Mouse (Mus musculus) neural tube, embryonic 13.5 days (tissue): ENCODE measurements around the gene Vps9d1. TPM values are rescaled to one million over a fixed set of nuclear protein-coding genes. Genes with fewer than 3 reads are reported as not detected.
"Not testable (repeated sequence)": the region's sequence is repeated elsewhere in the genome, so short reads cannot be mapped to it uniquely, and the experiment has no call there.

Experiments used
- ATAC-seq: fragments of 200-750 bp; cut with Nextera tagmentation; 2 replicates; pipeline ENCODE4 v1.8.0; 2017; ENCODE audit warnings: low read depth, mild to moderate bottlenecking, moderate TSS enrichment, moderate library complexity
- H3K27ac ChIP-seq: fragments of 300-500 bp; sonication (generic); replicated peaks from 2 replicates; pipeline ENCODE4 v1.5.1; 2015; ENCODE audit warnings: moderate library complexity, mild to moderate bottlenecking, inconsistent platforms
- H3K27me3 ChIP-seq: fragments of 300-500 bp; sonication (generic); 2 replicates; pipeline ENCODE4 v1.6.1; 2015; ENCODE audit warnings: mild to moderate bottlenecking, inconsistent platforms
- H3K36me3 ChIP-seq: fragments of 300-500 bp; sonication (generic); 2 replicates; pipeline ENCODE4 v1.6.1; 2015; ENCODE audit warnings: mild to moderate bottlenecking, inconsistent platforms
- H3K4me1 ChIP-seq: fragments of 300-500 bp; sonication (generic); replicated peaks from 2 replicates; pipeline ENCODE4 v1.6.1; 2015; ENCODE audit warnings: inconsistent platforms
- H3K4me2 ChIP-seq: fragments of 300-500 bp; sonication (generic); 2 replicates; pipeline ENCODE4 v1.6.1; 2015; ENCODE audit warnings: inconsistent platforms, mild to moderate bottlenecking, moderate library complexity
- H3K4me3 ChIP-seq: fragments of 300-500 bp; sonication (generic); 2 replicates; pipeline ENCODE4 v1.5.1; 2015; ENCODE audit warnings: mild to moderate bottlenecking, inconsistent platforms
- H3K9ac ChIP-seq: fragments of 300-500 bp; sonication (generic); 2 replicates; pipeline ENCODE4 v1.6.1; 2015; ENCODE audit warnings: moderate library complexity, mild to moderate bottlenecking, inconsistent platforms
- H3K9me3 ChIP-seq: fragments of 300-500 bp; sonication (generic); 2 replicates; pipeline ENCODE4 v1.6.1; 2016; ENCODE audit warnings: inconsistent platforms
- WGBS: fragments of 180-500 bp; shearing (Covaris S2); methylation state at CpG from one replicate; pipeline ENCODE4 v1.1.7; 2015; 5-methylcytosine and 5-hydroxymethylcytosine counted together
- polyA plus RNA-seq: library from polyadenylated mRNA; unstranded; fragments of >200 nt; fragmentation: Nextera tagmentation; extraction: Ambion mirVana; gene quantifications from 2 replicates; pipeline ENCODE4 v1.2.1, GENCODE M21; 2015

Gene Vps9d1
- polyA plus RNA-seq = 49.2 and 50.0 TPM in 2 replicates

DNA sequence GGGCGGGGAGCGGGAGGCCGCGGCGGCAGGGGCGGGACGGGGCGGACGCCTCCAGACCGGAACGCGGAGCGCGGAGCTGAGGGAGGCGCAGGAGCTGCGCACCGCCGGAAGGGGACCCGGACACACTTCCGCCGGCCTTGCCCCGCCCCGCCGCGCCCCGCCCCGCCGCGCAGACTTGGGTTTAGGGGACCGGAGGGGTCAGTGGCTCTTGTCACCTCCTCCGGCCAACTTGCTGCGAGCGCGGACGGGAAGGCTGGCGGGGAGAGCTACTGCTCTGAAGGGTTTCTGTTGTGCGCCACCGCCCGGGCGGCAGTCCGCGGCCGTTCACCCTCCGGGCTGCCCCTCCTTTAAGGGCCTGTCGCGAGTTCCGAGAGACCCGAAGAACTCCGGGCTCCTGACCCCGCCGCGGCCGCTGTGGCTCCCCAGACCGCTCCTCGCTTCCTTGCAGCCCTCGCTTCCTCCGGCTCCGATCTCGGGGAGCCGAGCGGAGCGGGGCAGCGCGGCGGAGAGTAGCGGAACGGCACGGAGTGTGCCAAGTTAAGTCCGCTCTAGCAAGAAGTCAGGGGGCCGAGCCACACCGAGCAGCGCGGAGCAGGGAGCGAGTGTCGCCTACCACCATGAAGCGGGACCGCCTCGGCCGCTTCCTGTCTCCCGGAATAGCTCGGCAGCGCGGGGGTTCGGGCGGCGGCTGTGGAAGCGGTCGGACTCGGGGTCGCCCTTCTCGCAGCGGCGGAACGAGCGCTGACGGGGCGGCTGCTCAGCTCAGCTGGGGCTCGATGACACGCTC, at the start of gene Vps9d1, which contains the start of gene Zfp276:
Vps9d1 (minus strand) TSS at position 250 of the 787 bp plus-strand sequence.
Zfp276 (plus strand) TSS at position 97 of the 787 bp plus-strand sequence.
- ATAC-seq = peak; percentile 94
- Histone ChIP-seq H3K36me3 (peaks cover 67% of the 10 kb centered on the region), H3K9ac (peak within 1 kb of the TSS; percentile 99), H3K4me2 (peak within 1 kb of the TSS; percentile 96), H3K27me3 (no peaks in the 10 kb centered on the region), H3K9me3 (no peaks in the 10 kb centered on the region), H3K27ac (peak within 1 kb of the TSS; percentile 93), H3K4me3 (peak within 1 kb of the TSS; percentile 98), H3K4me1 (peaks cover 41% of the 10 kb centered on the region)
- WGBS = under 1% methylated on average over 86 of the region's 99 CpGs

GRCm38 (mm10) chr8:123298301-123298700, 44.2 kb upstream of the Vps9d1 start:
- WGBS = 96% methylated on average over 11 of the region's 11 CpGs
- H3K9ac ChIP-seq = no peak overlapping the region
- H3K27ac ChIP-seq = no peak overlapping the region
- H3K27me3 ChIP-seq = no peaks in the 10 kb centered on the region
- no peak for ATAC-seq
- H3K4me1 ChIP-seq = no peaks in the 10 kb centered on the region
- no peak overlapping the region for H3K4me2 ChIP-seq
- no peak overlapping the region for H3K4me3 ChIP-seq
- no peaks in the 10 kb centered on the region for H3K9me3 ChIP-seq
- H3K36me3 ChIP-seq = no peaks in the 10 kb centered on the region

- H3K27ac ChIP-seq = no peak overlapping the region
- no peaks in the 10 kb centered on the region for H3K36me3 ChIP-seq
- H3K9ac ChIP-seq = no peak overlapping the region
- H3K9me3 ChIP-seq = no peaks in the 10 kb centered on the region
- no peak for ATAC-seq
- H3K4me2 ChIP-seq = no peak overlapping the region
- no peaks in the 10 kb centered on the region for H3K4me1 ChIP-seq
- no peak overlapping the region for H3K4me3 ChIP-seq
- H3K27me3 ChIP-seq = no peaks in the 10 kb centered on the region
- WGBS = 87% methylated on average over 2 of the region's 2 CpGs
Observed at GRCm38 (mm10) chr8:123292785-123293184, 38.6 kb upstream of the Vps9d1 start.

DNA sequence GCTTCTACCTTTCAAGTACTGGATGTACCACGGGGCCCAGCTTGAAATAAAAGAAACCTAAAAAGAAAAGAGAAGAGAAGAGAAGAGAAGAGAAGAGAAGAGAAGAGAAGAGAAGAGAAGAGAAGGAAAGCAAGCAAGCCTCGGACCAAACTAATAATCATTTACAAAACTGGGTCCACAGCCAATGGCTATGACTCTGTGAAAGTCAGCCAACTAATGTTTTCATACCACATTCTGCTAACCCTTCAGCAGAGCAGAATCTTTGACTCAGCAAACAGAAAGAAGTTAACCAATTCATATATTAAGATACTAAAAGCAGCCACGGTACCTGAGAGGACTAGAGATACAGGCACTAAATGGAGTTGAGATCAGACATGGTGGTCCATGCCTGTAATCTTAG, 38.1 kb upstream of the Vps9d1 start:
- WGBS = 95% methylated on average over 3 of the region's 3 CpGs
- ATAC-seq = no peak
- Histone ChIP-seq H3K4me2 (no peak overlapping the region), H3K4me1 (no peaks in the 10 kb centered on the region), H3K27ac (no peak overlapping the region), H3K36me3 (no peaks in the 10 kb centered on the region), H3K4me3 (no peak overlapping the region), H3K9me3 (no peaks in the 10 kb centered on the region), H3K9ac (no peak overlapping the region), H3K27me3 (no peaks in the 10 kb centered on the region)

DNA sequence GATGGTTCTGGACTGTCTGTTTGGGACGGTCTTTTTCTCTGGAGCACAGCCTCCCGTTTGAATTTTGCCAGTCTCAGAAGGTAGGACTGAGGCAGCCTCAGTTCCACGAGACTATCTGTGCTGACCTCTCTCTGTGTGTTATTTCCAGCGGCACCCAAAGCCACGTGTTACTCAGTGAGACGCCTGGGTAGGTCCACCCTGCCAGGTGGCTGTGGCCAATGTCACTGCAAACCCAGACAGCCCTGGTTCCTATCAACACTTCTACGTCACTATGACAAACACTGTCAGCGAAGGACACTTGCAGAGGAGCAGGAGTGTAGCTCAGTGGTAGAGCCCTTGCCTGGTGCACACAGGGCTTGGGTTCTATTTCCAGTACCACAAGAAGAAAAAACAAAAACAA, 37.6 kb upstream of the Vps9d1 start:
- Histone ChIP-seq H3K4me2 (no peak overlapping the region), H3K27me3 (no peaks in the 10 kb centered on the region), H3K9ac (no peak overlapping the region), H3K36me3 (no peaks in the 10 kb centered on the region), H3K27ac (no peak overlapping the region), H3K4me3 (no peak overlapping the region), H3K4me1 (no peaks in the 10 kb centered on the region), H3K9me3 (no peaks in the 10 kb centered on the region)
- WGBS = 95% methylated on average over 8 of the region's 8 CpGs
- no peak for ATAC-seq

GRCm38 (mm10) chr8:123290679-123291078, 36.5 kb upstream of the Vps9d1 start:
- 94% methylated on average over 8 of the region's 8 CpGs for WGBS

DNA sequence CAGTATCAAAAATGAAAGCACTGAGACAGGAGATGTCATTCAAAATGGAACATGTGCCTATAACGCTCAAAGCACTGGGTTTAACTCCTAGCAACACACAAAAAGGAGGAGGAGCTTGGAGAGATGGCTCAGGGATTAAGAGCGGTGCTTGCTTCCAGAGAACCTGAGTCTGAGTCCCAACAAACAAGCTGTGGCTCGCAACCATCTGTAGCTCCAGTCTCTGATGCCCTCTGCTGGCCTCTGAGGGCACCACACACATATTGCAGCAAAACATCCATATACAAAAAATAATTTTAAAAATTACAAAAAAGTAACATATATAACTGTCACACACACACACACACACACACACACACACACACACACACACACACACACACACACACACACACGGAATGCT, 36.0 kb upstream of the Vps9d1 start:
- Histone ChIP-seq H3K4me3 (no peak overlapping the region), H3K4me1 (no peaks in the 10 kb centered on the region), H3K27me3 (no peaks in the 10 kb centered on the region), H3K36me3 (no peaks in the 10 kb centered on the region), H3K9ac (no peak overlapping the region), H3K27ac (no peak overlapping the region), H3K9me3 (no peaks in the 10 kb centered on the region), H3K4me2 (no peak overlapping the region)
- ATAC-seq = no peak
- 84% methylated on average over 4 of the region's 4 CpGs for WGBS

More at GRCm38 (mm10) chr8:123290679-123291078, 36.5 kb upstream of the Vps9d1 start:
- Histone ChIP-seq H3K27ac (no peak overlapping the region), H3K27me3 (no peaks in the 10 kb centered on the region), H3K36me3 (no peaks in the 10 kb centered on the region), H3K9me3 (no peaks in the 10 kb centered on the region), H3K4me1 (no peaks in the 10 kb centered on the region), H3K4me2 (no peak overlapping the region), H3K4me3 (no peak overlapping the region), H3K9ac (no peak overlapping the region)
- no peak for ATAC-seq

DNA sequence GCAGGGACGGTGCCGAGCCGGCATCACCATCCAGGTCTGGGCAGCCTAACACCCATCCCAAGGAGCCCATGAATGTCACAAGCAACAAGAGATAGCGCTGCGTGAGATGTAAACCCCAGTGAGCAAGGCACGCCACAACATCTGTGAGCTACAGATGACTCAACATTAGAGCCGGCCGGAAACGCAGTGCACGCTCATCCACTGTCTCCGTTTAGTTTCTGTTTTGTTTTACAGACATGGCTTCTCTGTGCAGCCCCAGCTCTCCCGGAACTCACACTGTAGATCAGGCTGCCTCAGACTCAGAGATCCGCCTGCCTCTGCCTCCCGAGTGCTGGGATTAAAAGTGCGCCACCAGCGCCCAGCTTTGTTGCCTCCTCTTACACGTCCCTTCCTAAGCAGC, 33.2 kb upstream of the Vps9d1 start:
- Histone ChIP-seq H3K4me3 (no peak overlapping the region), H3K9ac (no peak overlapping the region), H3K27ac (no peak overlapping the region), H3K9me3 (no peaks in the 10 kb centered on the region), H3K4me2 (no peak overlapping the region), H3K36me3 (no peaks in the 10 kb centered on the region), H3K27me3 (no peaks in the 10 kb centered on the region), H3K4me1 (no peaks in the 10 kb centered on the region)
- WGBS = 94% methylated on average over 17 of the region's 17 CpGs
- no peak for ATAC-seq

DNA sequence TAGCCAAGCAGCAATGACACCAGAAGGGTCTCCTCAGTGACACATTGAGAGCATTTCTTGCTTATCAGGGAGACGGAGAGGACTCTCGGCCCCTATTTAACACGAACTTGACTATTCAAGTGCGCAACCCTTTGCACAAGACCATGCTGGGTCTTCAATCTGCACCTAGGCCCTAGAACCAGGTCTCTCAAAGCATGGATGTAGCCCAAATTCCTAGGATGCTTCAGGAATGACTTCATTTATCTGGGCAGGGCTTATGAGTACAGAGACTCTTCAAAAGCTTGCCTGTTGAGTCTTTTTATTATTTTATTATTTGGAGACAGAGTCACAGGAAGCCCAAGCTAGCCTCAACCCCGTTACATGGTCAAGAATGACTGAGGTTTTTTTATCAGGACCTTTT, 30.3 kb upstream of the Vps9d1 start:
- 88% methylated on average over 5 of the region's 5 CpGs for WGBS
- H3K36me3 ChIP-seq = no peaks in the 10 kb centered on the region

DNA sequence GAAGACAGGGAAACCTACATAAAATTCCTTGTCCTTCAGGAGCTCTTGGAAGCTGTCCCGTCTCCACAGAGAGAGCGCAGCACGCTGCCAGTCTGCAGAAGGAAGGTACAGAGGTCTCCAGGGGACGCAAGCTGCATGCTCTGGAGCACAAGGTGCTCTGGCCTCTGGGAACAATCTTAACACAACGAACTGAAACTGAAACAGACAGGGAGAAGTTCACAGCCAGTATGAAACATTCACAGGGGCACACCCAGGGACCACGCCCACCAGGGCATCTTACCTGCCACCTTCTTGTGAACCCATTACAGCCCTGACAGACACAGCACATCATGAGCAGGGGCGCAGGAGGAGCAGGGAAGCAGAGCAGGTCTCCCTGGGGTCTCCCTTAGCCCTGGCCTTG, 29.8 kb upstream of the Vps9d1 start:
- Histone ChIP-seq H3K36me3 (no peaks in the 10 kb centered on the region), H3K4me2 (no peak overlapping the region), H3K4me3 (no peak overlapping the region), H3K4me1 (no peaks in the 10 kb centered on the region), H3K27me3 (no peaks in the 10 kb centered on the region), H3K9me3 (no peaks in the 10 kb centered on the region), H3K9ac (no peak overlapping the region), H3K27ac (no peak overlapping the region)
- WGBS = 95% methylated on average over 7 of the region's 7 CpGs
- no peak for ATAC-seq

More for the DNA sequence above, 30.3 kb upstream of the Vps9d1 start:
- no peak overlapping the region for H3K9ac ChIP-seq
- no peaks in the 10 kb centered on the region for H3K27me3 ChIP-seq
- ATAC-seq = no peak
- H3K4me2 ChIP-seq = no peak overlapping the region
- no peak overlapping the region for H3K27ac ChIP-seq
- no peak overlapping the region for H3K4me3 ChIP-seq
- no peaks in the 10 kb centered on the region for H3K9me3 ChIP-seq
- H3K4me1 ChIP-seq = no peaks in the 10 kb centered on the region

DNA sequence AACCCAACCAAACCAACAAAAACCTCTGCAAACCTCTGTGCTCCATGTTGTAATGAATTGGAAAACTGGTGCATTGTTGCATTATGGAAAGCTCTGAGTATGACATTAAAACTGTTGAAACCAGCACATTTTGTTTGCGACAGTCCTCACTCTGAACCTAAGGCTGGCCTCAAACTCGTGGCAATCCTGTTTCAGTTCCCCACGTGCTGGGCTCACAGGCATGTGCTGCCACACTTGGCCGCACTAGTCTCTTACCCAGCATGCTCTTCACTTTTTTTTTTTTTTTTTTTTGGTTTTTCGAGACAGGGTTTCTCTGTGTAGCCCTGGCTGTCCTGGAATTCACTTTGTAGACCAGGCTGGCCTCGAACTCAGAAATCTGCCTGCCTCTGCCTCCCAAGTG, 28.8 kb upstream of the Vps9d1 start:
- not testable (repeated sequence) for ATAC-seq, H3K4me3 ChIP-seq, H3K27ac ChIP-seq, H3K9ac ChIP-seq, H3K4me1 ChIP-seq, H3K9me3 ChIP-seq, H3K27me3 ChIP-seq, H3K36me3 ChIP-seq, H3K4me2 ChIP-seq
- 96% methylated on average over 5 of the region's 6 CpGs for WGBS

DNA sequence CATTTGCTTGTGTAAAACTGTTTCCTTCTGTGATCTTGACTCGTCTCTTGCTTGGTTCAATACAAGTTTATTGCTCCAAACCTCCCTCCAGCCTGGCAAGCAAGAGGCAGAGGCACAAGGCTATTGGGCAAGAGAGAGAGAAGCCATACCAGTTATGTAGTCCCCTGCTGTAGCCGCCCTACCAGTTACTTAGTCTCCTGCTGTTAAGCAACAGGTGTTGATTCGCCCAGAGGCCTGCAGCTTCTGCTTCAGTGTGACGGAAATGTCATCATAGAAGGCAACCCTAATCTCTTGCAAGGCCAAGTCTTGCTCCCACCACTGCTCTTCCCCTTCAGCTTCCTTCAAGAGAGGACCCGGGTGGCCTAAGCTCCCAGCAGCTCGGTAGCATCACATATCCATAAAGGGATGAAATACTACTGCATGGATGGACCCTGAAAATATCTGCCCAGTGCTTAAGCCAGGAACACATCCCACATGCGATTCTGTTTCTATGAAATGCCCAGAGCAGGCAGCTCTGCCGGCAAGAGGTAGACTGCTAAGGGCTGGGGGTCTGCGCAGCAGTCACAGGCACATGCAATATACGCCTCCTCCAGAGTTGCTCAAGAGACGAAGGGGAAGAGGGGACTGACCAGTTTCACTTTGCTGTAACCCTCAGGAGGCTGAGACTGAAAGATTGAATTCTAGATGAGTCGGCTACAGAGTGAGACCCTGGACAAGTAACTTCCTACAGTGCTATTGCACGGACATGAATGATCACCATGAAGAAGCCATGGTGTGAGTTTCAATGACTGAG, 26.4 kb upstream of the Vps9d1 start:
- H3K27me3 ChIP-seq = no peaks in the 10 kb centered on the region
- no peak overlapping the region for H3K4me3 ChIP-seq
- no peak overlapping the region for H3K9ac ChIP-seq
- no peaks in the 10 kb centered on the region for H3K36me3 ChIP-seq
- no peaks in the 10 kb centered on the region for H3K9me3 ChIP-seq
- no peak for ATAC-seq
- H3K4me2 ChIP-seq = no peak overlapping the region
- H3K4me1 ChIP-seq = no peaks in the 10 kb centered on the region
- H3K27ac ChIP-seq = no peak overlapping the region
- WGBS = 87% methylated on average over 13 of the region's 13 CpGs
